Mouse (Mus musculus): ENCODE measurements at regions not wholly inside any gene's neighbourhood (a gene's known extent, or its start where the extent isn't known, plus 50 kb on each side); places are given as distances from the start of the nearest gene placed in this dataset.

- TF ChIP-seq MAX (IDR thresholded peaks at IDR 0.05; ENCODE audit: low read depth) = no peak
- no peak for TF ChIP-seq POLR2A (IDR thresholded peaks at IDR 0.05; ENCODE audit: insufficient read length, low read depth)
Observed at GRCm38 (mm10) chr6:15597226-15597983, 123.1 kb upstream of the Mdfic start.
